Mouse (Mus musculus) heart, postnatal 14 days (tissue): ENCODE measurements at regions not wholly inside any gene's neighbourhood (a gene's known extent, or its start where the extent isn't known, plus 50 kb on each side); places are given as distances from the start of the nearest gene placed in this dataset.
"Not testable (repeated sequence)": the region's sequence is repeated elsewhere in the genome, so short reads cannot be mapped to it uniquely, and the experiment has no call there.

Source experiments
- DNase-seq, 2 experiments: peaks; one replicate each; pipeline ENCODE4 v3.0.0; 2021 to 2022
- intact Hi-C: fragments of 180-260 bp; cut with DNase I; formaldehyde crosslinking; loops from one replicate; pipeline ENCODE4 v1.15.1; 2025

- intact Hi-C loops: no loop called here
- peak; percentile 11 to 61 for DNase-seq
Observed at GRCm38 (mm10) chr6:7120136-7120535, 164.3 kb downstream of the Sdhaf3 start.

GRCm38 (mm10) chr6:7133042-7133441 is 177.2 kb downstream of the Sdhaf3 start:
- intact Hi-C loops: no loop called here
- DNase-seq: no peak

DNA sequence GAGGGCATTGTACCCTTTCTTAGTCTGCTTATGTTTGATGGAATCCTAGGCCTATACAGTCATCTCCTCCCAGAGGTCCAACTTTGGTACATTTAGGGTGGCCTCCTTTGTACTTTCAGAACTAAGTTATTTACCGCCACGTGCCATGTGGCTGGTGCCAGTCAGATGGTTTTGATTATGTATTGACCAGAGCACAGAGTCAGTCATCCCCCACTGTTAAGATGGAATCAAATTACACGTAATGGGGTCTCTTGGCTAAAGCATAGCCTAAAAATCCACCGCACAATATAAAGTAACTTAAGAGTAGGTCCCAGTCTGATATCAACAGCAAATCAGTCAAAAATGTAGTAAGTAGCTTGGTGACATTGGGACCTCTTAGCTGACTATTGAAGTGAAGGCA is 178.3 kb downstream of the Sdhaf3 start:
- intact Hi-C loops: no loop called here

GRCm38 (mm10) chr6:7134888-7135287 is 179.1 kb downstream of the Sdhaf3 start:
- intact Hi-C loops: no loop called here
- DNase-seq: no peak

More for the DNA sequence above, 178.3 kb downstream of the Sdhaf3 start:
- DNase-seq: no peak

GRCm38 (mm10) chr6:7181711-7182110 is 225.9 kb downstream of the Sdhaf3 start:
- intact Hi-C loops: no loop called here
- no peak for DNase-seq

- intact Hi-C loops: no loop called here
- DNase-seq: no peak
Observed at GRCm38 (mm10) chr6:7199046-7199599, 243.3 kb downstream of the Sdhaf3 start.

DNA sequence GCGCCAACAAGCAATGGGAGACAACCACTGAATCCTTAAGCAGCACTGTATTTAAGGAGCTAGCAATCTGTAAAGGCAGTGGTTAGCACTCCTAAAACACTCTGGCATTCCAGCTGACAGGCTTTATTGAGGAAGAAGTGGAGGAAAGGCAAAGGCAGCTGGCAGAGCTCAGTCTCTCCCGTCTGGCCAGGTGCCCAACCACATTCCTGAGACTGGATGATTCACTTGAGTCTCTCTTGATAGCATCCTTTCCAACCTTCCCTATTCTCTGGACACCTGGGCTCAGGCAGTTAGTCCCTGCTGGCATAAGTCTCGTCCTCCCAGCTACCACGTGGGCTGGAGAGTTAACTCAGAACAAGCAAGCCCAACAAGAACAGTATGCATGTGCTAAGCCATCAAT is 260.1 kb downstream of the Sdhaf3 start:
- intact Hi-C loops: no loop called here
- DNase-seq: peak in 1 of 2 experiments; percentile 4

DNA sequence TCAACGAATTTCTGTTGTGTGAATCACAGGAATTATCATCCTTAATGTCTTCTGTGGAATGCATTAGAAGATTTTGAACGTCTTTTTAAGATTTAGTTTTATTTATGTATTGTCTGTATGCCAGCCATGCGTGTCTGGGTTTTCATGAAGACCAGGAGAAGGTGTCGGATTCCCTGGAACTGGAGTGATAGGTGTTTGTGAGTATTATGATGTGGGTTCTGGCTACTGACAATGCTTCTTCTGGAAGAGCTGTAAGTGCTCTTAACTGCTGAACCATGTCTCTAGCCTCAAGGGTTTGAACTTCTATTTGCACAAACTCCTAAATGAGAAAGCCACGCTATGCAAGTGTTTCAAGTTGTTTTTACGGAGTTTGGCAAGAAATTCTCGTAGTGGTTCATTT is 296.5 kb downstream of the Sdhaf3 start:
- no peak for DNase-seq
- intact Hi-C loops: no loop called here

DNA sequence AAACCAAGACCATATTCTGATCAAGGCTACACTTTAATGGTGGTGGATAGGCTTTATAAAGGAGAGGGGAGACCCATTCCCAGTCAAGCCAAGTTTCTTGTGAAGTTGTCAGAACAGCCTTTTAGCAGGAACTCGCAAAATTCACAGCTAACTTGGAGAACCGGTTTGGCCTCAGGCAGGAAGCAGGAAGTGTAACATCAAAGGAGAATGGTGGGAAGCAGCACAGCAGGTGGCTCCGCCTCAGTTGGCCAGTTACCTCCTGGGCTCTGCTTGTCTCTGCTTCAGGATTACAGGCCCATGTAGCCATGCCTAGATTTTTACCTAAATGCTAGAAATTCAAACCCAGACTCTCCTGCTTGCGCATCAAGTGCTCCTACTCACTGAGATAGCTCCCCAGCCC is 277.2 kb upstream of the Tac1 start:
- intact Hi-C loops: no loop called here
- DNase-seq: no peak

DNA sequence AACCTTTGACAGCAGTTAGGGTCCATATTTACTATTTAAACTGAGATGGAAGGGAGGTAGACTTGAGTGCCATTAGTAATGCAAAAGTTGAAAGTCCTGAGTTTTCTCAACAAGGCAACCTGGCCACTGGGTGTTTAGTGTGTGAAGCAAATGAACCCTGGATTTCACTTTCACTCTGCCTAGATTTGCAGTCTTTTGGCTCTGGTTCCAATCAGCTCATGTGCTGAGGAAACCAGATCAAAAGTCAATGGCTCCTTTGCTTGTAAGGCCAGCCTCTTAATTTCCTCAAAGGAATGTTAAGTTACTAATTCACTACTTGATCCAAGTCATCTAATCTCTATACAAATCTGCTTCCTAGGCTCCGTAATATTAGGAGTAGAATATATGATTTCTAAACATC is 247.7 kb upstream of the Tac1 start:
- DNase-seq: no peak
- intact Hi-C loops: no loop called here

DNA sequence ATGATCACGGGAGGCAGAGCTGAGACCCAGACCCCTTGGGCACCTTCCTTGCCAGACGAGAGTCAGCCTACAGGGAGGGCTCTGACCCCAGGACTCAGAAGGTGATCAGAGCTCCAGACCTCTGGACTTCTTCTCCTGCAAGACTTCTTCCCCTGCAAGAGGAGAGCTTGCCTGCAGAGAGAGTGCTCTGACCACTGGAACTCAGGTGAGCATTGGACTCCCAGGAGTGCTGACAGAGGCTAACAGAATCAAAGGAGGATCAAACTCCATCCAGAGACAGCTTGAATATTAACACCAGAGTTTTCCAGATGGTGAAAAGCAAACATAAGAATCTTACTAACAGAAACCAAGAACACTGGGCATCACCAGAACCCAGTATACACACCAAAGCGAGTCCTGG is 241.2 kb upstream of the Tac1 start:
- intact Hi-C loops: no loop called here
- DNase-seq: no peak

GRCm38 (mm10) chr6:7326974-7327373 is 227.7 kb upstream of the Tac1 start:
- DNase-seq: no peak
- intact Hi-C loops: no loop called here

GRCm38 (mm10) chr6:7356634-7357033 is 198.0 kb upstream of the Tac1 start:
- peak in 1 of 2 experiments; percentile 11 for DNase-seq
- intact Hi-C loops: no loop called here

- intact Hi-C loops: no loop called here
- DNase-seq: no peak
Observed at GRCm38 (mm10) chr6:7367166-7367565, 187.5 kb upstream of the Tac1 start.

GRCm38 (mm10) chr6:7374629-7375028 is 180.1 kb upstream of the Tac1 start:
- intact Hi-C loops: no loop called here

GRCm38 (mm10) chr6:7375851-7376250 is 178.8 kb upstream of the Tac1 start:
- intact Hi-C loops: no loop called here
- no peak for DNase-seq

More at GRCm38 (mm10) chr6:7374629-7375028, 180.1 kb upstream of the Tac1 start:
- no peak for DNase-seq

DNA sequence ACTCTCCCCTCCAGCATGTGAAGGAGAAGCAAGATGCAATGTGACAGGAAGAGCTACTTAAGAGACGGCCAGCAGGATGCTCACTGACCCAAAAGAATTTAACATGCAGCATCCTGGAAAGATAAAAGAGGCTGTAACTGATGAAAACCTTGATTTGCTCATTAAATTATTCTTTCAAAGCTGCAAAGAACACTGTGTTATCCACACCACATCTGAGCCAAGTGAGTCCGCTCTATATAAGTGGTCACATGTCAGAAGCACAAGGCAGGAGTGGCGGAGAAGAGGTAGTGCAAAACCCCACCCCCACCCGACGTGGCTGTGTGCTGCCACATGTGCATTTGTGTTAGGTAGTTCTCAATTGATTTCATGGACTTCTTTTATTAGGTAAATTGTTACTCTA is 176.0 kb upstream of the Tac1 start:
- DNase-seq: no peak
- intact Hi-C loops: no loop called here

GRCm38 (mm10) chr6:7424731-7425130 is 129.9 kb upstream of the Tac1 start:
- intact Hi-C loops: no loop called here
- DNase-seq: no peak

DNA sequence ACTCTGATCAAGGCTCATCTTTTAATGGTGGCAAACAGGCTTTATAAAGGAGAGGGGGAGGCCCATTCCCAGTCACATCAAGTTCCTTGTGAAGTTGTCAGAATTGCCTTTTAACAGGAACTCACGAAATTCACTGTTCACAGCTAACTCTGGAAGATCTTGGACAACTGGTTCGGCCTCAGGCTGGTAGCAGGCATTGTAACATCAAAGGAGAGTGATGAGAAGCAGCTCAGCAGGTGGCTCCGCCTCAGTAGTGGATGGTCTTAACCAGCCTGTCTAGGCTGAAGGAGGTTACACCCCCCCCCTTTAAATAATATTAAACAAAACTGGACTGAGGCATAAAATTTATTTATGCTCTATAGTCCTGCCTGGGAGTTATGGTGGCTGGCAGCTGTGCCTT is 113.0 kb upstream of the Tac1 start:
- DNase-seq: no peak
- intact Hi-C loops: no loop called here

DNA sequence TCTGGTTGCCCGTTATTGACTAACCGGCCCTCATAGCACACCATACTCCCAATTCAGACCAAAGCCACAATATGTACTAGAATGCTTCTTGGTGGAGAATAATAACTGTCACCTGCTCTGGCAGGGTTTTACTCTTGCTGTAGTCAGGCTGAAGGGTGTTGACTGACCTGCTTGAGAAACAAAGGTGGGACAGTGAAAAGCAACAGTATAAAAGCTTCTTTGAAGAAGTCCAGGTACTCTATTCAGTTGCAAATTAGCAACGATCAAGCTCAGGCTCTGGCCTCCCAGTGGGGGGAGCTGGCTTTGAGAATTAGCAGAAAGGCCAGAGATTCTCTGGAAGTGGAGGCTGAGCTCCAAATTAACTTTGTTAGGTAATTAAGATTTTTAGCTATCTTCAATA is 112.4 kb upstream of the Tac1 start:
- DNase-seq, intact Hi-C loops: not testable (repeated sequence)

- intact Hi-C loops: no loop called here
- no peak for DNase-seq
Observed at GRCm38 (mm10) chr6:7455881-7456280, 98.8 kb upstream of the Tac1 start.

- intact Hi-C loops: no loop called here
- DNase-seq: peak; percentile 27 to 38
Observed at GRCm38 (mm10) chr6:7463896-7464295, 90.8 kb upstream of the Tac1 start.

DNA sequence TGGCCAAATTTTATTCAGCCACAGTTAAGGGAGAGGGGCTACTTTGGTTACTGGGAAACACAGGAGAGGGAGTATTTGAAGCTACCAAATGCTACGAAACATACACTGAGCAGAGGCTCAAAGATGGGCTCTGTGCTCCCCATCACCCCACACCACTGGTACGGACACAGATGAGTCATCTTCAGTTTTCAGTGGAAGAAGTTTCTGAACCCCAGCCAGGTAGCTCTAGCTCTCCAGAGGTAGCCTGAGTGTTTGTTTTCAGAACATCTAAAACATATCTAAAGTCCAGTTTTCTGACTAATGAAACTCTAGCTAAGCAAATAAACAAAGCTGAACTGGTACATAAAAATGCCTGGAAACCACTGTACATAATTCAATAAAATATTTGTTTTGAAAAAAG is 90.3 kb upstream of the Tac1 start:
- no peak for DNase-seq

More for the DNA sequence above, 90.3 kb upstream of the Tac1 start:
- intact Hi-C loops: no loop called here
